Mouse (Mus musculus): ENCODE results near the gene Hoga1. TPM values are rescaled to one million over a fixed set of nuclear protein-coding genes. Genes with fewer than 3 reads are reported as not detected.

The Hoga1 gene
- total and polyA plus RNA-seq, 3 experiments = not detected

DNA sequence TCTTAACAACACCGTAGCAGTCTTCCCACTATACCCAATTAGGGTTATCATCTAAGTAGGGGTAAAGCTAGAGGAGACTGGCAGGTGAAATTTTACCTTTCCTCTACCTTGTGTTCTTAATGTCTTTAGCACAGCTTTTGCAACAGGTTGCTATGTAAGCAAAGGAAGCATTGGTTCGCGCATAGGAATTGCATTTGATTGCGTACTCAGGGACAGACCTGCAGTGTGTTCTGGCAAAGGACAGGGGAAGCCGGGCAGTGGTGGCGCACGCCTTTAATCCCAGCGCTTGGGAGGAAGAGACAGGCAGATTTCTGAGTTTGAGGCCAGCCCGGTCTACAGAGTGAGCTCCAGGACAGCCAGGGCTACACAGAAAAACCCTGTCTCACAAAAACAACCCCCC, 72.7 kb downstream of the Hoga1 start:
- Histone ChIP-seq H3K9me3 (replicated peaks; ENCODE audit: low read length) (no peaks in the 10 kb centered on the region), H3K27me3 (replicated peaks) (no peaks in the 10 kb centered on the region), H3K79me2 (replicated peaks; ENCODE audit: control insufficient read depth, extremely low read depth, insufficient read depth, poor library complexity, severe bottlenecking) (no peaks in the 10 kb centered on the region), H3K4me3 (replicated peaks in 1 of 3; ENCODE audit: low read depth in 2 of 3, low read length in 2 of 3, poor library complexity in 1 of 3) (no peak overlapping the region), H3K9ac (ENCODE audit: insufficient read depth, low read depth) (no peak overlapping the region), H3K4me1 (ENCODE audit: control insufficient read depth in 1 of 2, insufficient read depth in 2 of 2) (peaks cover 0 to 4% of the 10 kb centered on the region in 2 experiments; a peak in 3 of 4 replicates), H3K36me3 (replicated peaks in 1 of 2; ENCODE audit: control insufficient read depth in 1 of 2, insufficient read depth in 1 of 2, low read length in 1 of 2) (peaks cover 45 to 91% of the 10 kb centered on the region in 2 experiments), H3K27ac (ENCODE audit: insufficient read depth, low read depth) (no peak overlapping the region), H3K4me2 (ENCODE audit: insufficient read depth, low read depth, poor library complexity, severe bottlenecking) (no peak overlapping the region)
- TF ChIP-seq JUND (conservative IDR thresholded peaks at IDR 0.05; ENCODE audit: low read depth, low read length) (no peak), KAT2A (IDR thresholded peaks at IDR 0.05; ENCODE audit: insufficient replicate concordance, low read length) (no peak), GABPA (IDR thresholded peaks at IDR 0.05; ENCODE audit: insufficient replicate concordance, low read depth, low read length) (no peak), TCF12 (IDR thresholded peaks at IDR 0.05; ENCODE audit: low read depth, low read length) (no peak), CTCF (conservative IDR thresholded peaks at IDR 0.05 in 1 of 2, IDR thresholded peaks at IDR 0.05 in 1 of 2; ENCODE audit: low read depth in 2 of 2, low read length in 2 of 2) (no peak), ETS1 (conservative IDR thresholded peaks at IDR 0.05; ENCODE audit: low read depth, low read length) (no peak), NELFE (IDR thresholded peaks at IDR 0.05; ENCODE audit: low read depth, low read length) (no peak), CHD1 (IDR thresholded peaks at IDR 0.05; ENCODE audit: low read depth, low read length) (no peak), UBTF (IDR thresholded peaks at IDR 0.05; ENCODE audit: low read depth, low read length) (no peak), CHD2 (IDR thresholded peaks at IDR 0.05; ENCODE audit: low read length) (no peak), RCOR1 (conservative IDR thresholded peaks at IDR 0.05; ENCODE audit: low read depth, low read length) (no peak), JUN (IDR thresholded peaks at IDR 0.05; ENCODE audit: insufficient read depth, low read depth, low read length) (no peak), USF1 (IDR thresholded peaks at IDR 0.05; ENCODE audit: low read depth, low read length) (no peak), POLR2A (IDR thresholded peaks at IDR 0.05; ENCODE audit: low read depth, low read length) (no peak), BHLHE40 (IDR thresholded peaks at IDR 0.05; ENCODE audit: low read depth, low read length) (no peak), E2F4 (IDR thresholded peaks at IDR 0.05; ENCODE audit: insufficient replicate concordance, low read depth, low read length) (no peak), EP300 (IDR thresholded peaks at IDR 0.05; ENCODE audit: low read length) (no peak)
- no peak for DNase-seq (ENCODE audit: extremely low read depth)
- in situ Hi-C loops (cut with MboI; ENCODE audit: low pct_ligation_motif_present, low pct_unique_long_range_greater_than_20kb, low sequenced_read_pairs) (no loop called here), dilution Hi-C loops (cut with MboI; ENCODE audit: extremely low pct_ligation_motif_present, extremely low pct_unique_long_range_greater_than_20kb, low sequenced_read_pairs) (no loop called here)

DNA sequence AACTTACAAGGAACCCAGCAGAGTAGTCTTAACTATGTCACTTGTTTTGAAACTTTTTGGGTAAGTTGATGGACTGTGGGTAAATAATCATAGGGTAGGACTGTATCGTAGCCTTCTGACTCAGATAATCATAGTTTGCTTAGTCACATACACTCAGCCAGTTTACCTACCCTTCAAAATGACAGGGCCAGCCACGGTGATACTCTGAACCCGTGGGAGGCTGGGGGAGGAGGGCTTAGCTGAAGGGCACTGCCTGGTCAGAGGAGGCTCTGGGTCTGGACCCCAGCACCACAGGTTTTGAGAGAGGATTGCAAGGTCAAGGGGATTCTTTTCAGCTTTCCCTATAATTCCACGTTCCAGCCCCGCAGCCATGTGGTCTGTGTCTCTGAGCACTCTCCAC, 73.2 kb downstream of the Hoga1 start:
- in situ Hi-C loops (cut with MboI; ENCODE audit: low pct_ligation_motif_present, low pct_unique_long_range_greater_than_20kb, low sequenced_read_pairs) = no loop called here

More for the DNA sequence above, 73.2 kb downstream of the Hoga1 start:
- Histone ChIP-seq H3K4me1 (ENCODE audit: control insufficient read depth in 1 of 2, insufficient read depth in 2 of 2) (peaks cover 0 to 6% of the 10 kb centered on the region in 2 experiments; a peak in 3 of 4 replicates), H3K27ac (ENCODE audit: insufficient read depth, low read depth) (no peak overlapping the region), H3K9ac (ENCODE audit: insufficient read depth, low read depth) (no peak overlapping the region), H3K4me2 (ENCODE audit: insufficient read depth, low read depth, poor library complexity, severe bottlenecking) (no peak overlapping the region), H3K79me2 (replicated peaks; ENCODE audit: control insufficient read depth, extremely low read depth, insufficient read depth, poor library complexity, severe bottlenecking) (no peaks in the 10 kb centered on the region), H3K27me3 (replicated peaks) (no peaks in the 10 kb centered on the region), H3K4me3 (replicated peaks in 1 of 3; ENCODE audit: low read depth in 2 of 3, low read length in 2 of 3, poor library complexity in 1 of 3) (no peak overlapping the region), H3K36me3 (replicated peaks in 1 of 2; ENCODE audit: control insufficient read depth in 1 of 2, insufficient read depth in 1 of 2, low read length in 1 of 2) (peaks cover 46 to 91% of the 10 kb centered on the region in 2 experiments), H3K9me3 (replicated peaks; ENCODE audit: low read length) (no peaks in the 10 kb centered on the region)
- DNase-seq (ENCODE audit: extremely low read depth) = no peak
- dilution Hi-C loops (cut with MboI; ENCODE audit: extremely low pct_ligation_motif_present, extremely low pct_unique_long_range_greater_than_20kb, low sequenced_read_pairs) = no loop called here
- TF ChIP-seq SMC3 (IDR thresholded peaks at IDR 0.05; ENCODE audit: low read depth, low read length) (no peak), MAZ (IDR thresholded peaks at IDR 0.05; ENCODE audit: low read depth, low read length) (no peak), RAD21 (IDR thresholded peaks at IDR 0.05; ENCODE audit: low read depth, low read length) (no peak), POLR2A (IDR thresholded peaks at IDR 0.05; ENCODE audit: low read depth, low read length) (no peak), ZKSCAN1 (IDR thresholded peaks at IDR 0.05; ENCODE audit: borderline replicate concordance, low read depth, low read length) (no peak), PAX5 (IDR thresholded peaks at IDR 0.05; ENCODE audit: low read length) (no peak), ZMIZ1 (IDR thresholded peaks at IDR 0.05; ENCODE audit: low read depth, low read length) (no peak), HCFC1 (IDR thresholded peaks at IDR 0.05; ENCODE audit: low read depth, low read length) (no peak), MAX (IDR thresholded peaks at IDR 0.05; ENCODE audit: low read length) (no peak), TCF12 (IDR thresholded peaks at IDR 0.05; ENCODE audit: low read depth, low read length) (no peak), BHLHE40 (IDR thresholded peaks at IDR 0.05; ENCODE audit: low read depth, low read length) (no peak), JUND (conservative IDR thresholded peaks at IDR 0.05; ENCODE audit: low read depth, low read length) (no peak), EP300 (IDR thresholded peaks at IDR 0.05; ENCODE audit: low read length) (no peak), MXI1 (IDR thresholded peaks at IDR 0.05; ENCODE audit: low read depth, low read length) (no peak), ELF1 (IDR thresholded peaks at IDR 0.05; ENCODE audit: low read depth, low read length) (no peak), CTCF (conservative IDR thresholded peaks at IDR 0.05 in 1 of 2, IDR thresholded peaks at IDR 0.05 in 1 of 2; ENCODE audit: low read depth in 2 of 2, low read length in 2 of 2) (no peak), USF1 (IDR thresholded peaks at IDR 0.05; ENCODE audit: low read depth, low read length) (no peak), KAT2A (IDR thresholded peaks at IDR 0.05; ENCODE audit: insufficient replicate concordance, low read length) (no peak), NRF1 (IDR thresholded peaks at IDR 0.05; ENCODE audit: low read depth, low read length) (no peak)
